Mouse (Mus musculus) adipocyte (in vitro differentiated cells): ENCODE data around the gene Kcnk6.
"Not testable (repeated sequence)": the region's sequence is repeated elsewhere in the genome, so short reads cannot be mapped to it uniquely, and the experiment has no call there.

Experiments used
- DNase-seq: peaks from one replicate; pipeline ENCODE4 v3.0.0-alpha.2; 2016; ENCODE audit warnings: low spot score

Gene Kcnk6

DNA sequence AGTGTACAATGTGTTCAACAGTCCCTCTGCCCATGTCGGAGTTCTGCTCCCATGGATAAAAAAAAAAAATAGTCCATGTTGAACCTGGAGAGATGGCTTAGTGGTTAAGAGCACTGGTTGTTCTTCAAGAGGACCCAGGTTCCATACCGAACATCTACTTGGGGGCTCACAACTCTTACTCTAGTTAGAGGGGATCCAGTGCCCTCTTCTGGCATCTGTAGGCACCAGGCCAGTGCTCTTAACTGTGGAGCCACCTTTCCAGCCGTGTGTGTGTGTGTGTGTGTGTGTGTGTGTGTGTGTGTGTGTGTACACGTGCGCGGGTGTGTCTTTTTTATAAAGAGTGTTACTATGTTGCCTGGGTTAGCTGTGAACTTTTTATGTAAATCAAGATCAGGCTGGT lies 29.7 kb downstream of the Kcnk6 start:
- DNase-seq: no peak

DNA sequence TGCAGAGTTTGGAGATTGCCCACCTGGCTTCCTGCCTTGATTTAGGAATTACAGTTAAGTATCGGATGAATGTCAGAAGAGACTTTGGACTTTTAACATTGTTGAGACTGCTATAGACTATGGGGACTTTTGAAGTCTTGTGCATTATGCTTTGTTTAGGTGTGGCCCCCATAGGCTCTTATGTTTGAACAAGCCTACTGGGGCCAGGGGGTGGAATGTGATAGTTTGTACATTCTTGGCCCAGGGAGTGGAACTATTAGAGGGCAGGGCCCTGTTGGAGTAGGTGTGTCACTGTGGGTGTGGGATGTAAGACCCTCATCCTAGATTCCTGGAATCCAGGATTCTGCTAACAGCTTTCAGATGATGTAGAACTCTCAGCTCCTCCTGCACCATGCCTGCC lies 38.1 kb downstream of the Kcnk6 start:
- not testable (repeated sequence) for DNase-seq

DNA sequence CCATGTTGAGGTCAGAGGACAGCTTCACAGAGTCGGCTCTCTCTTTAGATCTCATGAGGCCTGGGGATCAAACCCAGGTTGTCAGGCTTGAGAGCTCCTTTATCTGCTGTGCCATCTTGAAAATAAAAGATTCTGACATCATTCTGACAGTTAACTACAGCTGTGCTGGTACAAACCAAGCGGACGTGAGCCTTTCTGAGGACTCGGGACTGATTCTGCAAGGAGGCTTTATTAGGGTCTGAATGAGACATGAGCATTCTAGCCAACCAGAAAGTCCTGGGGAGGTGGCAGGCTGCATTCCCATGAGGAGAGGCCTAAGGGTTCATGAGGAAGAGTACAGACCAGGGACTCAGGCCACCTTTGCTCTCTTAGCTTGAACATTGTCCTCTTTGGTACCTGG lies 51.0 kb downstream of the Kcnk6 start:
- not testable (repeated sequence) for DNase-seq

DNA sequence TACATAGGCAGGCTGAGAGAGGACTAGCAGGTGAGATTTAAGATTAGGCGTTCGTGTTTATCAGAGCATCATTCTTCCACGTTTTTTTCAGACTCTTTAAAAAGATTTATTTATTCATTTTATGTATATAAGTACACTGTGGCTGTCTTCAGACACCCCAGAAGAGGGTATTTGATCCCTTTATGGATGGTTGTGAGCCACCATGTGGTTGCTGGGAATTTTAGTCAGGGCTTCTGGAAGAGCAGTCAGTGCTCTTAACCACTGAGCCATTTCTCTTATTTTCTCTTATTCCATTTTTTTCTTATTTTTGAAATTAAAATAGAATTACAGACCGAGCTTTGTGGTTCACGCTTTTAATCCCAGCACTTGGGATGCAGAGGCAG lies 51.5 kb downstream of the Kcnk6 start:
- no peak for DNase-seq

DNA sequence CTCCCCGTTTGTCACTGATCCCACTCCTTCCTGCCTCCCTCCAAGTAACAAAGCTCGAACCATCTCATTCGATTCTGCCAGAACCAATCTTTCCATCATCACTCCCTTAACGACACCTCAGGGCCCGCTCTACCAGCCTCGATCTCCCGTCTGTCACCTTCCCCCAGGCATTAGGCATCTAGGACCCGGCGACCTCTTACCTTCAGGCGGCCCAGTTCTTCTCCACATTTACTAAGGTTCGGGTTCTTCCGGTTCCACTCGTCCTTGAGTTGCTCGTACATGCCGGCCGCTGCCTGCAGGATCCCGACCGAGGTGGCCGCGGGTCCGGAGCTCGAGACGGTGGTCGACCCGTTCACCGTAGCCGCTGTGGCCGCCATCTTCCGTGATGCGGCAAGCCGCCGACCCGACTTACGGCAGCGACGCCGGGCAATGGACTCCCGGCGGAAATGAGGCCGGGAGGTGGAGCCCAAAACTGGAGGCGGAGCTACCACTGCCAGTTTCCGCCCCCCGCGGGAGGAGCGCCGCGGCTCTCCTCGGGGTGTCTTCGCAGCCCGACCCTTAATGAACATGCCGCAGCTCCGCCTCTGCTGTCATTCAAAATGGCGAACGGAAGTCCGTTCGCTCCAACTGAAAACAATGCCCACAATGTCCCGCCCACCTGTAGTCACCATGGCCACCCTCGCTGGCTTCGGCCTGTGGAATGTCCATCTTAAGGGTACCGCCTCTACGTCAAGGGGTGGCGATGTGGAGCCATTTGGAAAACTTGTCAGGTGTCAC lies 52.0 kb downstream of the Kcnk6 start, which contains the start of gene Psmd8:
Gene Psmd8, minus strand, starts transcription at position 625 of the 777 bp plus-strand sequence.
- peak; percentile 95 for DNase-seq

DNA sequence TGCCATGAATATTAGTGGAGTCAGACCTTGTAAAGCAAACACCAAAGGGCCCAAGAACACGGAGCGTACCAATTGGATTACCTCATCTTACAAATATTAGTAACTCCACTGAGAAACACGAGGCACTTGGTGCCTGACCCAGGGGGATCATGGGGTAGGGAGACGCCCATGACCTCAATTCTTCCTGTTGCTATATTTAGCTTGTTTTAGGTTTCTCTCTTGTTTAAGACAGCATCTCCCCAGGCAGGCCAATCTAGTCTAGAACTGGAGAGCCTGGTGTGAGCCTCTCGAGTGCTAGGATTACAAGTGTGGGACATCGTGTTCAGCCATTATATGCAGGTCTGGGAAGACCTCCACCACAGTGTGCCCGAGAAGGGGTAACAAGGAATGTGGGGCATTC lies 53.0 kb downstream of the Kcnk6 start:
- peak; percentile 19 for DNase-seq

DNA sequence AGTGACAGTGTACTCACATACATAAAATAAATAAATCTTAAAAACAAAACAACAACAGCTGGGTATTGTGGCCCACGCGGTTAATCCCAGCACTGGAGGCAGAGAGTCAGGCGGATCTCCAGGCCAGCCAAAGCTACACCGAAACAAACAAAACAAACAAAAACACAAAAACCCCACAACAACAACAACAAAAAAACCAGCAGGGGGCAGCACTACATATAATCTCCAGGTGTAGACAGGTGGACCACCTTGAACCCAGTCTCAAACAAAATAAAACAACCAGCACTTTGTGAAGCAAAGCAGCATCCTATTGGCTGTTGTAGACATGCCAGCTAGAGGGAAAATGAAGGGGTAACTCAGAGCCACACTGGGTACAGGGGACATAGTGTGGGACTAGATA lies 54.2 kb downstream of the Kcnk6 start:
- DNase-seq: peak; percentile 12

DNA sequence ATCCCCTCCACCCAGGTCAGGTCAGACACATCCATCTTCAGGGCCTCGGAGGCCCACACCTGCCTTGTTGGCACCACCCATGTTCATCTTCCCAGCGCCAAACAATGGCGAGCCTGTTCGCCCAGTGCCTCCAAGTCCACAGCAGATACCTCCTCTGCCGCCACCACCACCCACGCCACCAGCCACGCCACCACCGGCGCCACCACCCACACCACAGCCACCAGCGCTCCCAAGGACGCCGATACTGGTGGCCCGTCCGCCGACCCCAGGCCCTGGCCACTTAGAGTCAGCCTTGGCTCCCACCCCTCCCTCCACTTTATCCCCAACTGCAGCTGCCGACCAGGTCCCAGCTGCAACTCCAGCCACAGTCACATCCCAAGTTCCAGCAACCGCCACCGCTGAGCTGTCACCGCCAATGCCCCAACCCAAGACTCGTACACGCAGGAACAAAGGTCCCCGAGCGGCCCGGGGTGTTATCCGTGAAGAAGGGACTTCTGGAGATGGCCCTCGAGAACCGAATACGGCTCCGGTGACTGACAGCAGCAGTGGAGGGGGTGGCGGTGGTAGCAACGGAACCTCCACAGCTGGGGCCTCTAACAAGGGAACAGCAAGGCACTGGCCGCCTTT lies 59.8 kb downstream of the Kcnk6 start:
- no peak for DNase-seq
